Mouse (Mus musculus) right cerebral cortex, postnatal 4 days (tissue): ENCODE measurements around the gene Erg.
A peak's percentile ranks its signal among the peaks of the same experiment; 100 is the strongest.

ENCODE experiments used
- DNase-seq: peaks from one replicate; pipeline ENCODE4 v3.0.0-alpha.2; 2022

Gene Erg

DNA sequence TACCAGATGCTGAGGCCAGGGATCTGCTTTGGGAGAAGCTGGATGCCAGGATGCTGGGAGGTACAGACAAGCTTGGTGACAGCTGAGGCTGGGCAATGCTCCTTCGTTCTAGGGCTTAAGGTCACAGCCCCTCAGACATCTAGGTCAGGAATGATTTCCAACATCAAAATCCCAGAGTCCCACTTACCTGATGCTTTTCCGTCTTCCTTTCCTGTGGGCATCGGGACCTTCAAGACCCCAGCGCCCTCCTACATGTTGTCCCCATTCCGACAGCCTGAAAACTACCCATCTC lies at the start of gene Erg:
Gene Erg (minus strand): TSS at position 283 of the 292 bp plus-strand sequence.
- DNase-seq, result no peak

DNA sequence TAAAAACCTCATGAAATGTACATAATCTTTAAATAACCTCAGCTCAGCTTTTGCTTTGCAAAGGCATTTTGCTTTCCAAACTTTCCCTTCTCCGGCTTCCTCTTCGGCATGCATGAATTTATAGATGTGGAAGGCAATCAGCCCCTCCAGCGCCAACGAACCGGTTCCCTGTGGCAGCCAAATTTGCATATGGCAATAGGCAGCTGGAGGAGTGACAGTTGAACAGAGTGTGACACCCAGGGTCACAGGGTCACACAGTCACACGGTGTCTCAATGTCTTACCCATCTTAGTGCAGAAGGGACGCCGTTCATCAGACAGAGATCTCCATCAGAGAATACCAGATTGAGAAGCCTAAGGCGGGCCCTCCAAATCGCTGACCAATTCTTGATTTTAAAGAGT lies 45.4 kb upstream of the Erg start:
- no peak for DNase-seq

DNA sequence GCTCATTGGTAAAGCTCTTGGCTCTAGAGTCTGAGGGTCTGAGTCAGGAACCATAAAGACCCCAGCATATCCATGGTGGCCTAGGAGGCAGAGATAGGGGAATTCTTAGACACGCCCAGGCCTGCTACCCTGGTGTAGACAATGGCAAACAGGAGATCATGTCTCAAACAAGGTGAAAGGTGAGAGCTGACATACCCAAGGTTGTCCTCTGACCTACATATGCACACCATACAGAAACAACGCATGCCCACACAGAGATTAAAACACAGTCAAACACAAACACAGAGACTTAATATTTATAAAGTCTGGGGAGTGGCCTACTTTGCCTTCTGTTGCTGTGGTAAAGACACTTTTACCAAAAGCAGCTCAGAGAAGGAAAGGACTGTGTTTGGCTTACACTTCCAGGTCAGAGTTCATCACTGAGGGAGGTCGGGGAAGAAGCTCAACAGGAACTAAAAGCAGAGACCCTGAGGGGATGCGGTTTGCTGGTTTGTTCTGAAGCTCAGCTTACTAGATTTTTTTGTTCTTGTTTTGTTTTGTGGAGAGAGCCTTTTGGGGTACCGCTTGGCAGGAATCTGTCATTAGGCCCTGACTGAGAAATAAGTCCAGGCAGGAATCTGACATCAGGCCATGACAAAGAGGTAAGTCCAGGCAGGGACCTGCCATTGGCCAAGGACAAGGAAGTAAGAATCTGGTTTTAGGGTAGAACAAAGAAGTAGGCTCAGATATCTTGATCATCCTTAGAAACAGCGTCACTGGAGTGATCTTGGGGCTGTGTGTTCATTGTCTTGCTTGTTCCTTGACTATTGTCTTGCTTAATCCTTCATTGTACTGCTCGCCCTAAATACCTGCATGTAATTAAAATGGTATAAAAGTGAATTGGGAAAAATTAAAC lies 37.7 kb upstream of the Erg start:
- DNase-seq, result no peak

DNA sequence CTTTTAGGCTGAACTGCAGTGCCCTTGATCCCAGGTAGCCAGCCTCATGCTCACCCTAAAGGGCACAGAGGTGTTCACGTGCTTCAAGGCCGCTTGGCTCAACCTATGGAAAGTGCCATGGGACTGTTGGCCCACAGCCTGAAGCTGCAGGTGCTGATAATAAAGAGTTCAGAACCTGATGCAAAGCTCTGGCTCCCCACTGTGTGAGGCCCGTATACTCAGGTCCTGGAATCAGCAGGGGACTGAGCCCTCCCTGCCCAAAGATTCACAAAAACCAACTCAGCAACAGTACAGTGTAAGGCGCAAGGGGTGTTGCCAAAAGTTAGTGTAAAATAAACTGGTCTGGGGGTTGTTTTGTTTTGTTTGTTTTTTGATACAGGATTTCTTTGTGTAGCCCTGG lies 36.7 kb upstream of the Erg start:
- no peak for DNase-seq

DNA sequence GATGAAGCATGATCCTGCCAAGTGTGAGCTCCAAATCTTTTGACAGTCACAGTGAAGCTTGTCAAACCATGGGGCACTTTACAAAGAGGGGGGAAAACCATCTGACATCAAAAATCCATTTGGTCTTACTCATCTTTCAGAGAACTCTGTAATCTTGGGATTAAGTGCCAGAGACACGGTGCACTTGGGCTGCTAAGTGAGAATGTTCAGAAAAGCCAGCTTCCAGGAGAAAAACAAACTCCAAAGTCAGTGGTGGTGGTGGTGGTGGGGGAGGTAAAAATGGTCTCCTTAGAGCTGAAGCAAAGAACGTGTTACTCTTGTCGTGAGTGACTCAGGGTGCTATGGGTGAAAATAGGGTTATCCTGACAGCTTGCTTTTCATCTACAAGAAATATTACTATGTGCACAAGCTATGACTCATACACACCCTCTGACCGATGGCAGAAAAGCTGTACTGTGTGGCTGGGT lies 33.5 kb upstream of the Erg start:
- DNase-seq, result no peak

DNA sequence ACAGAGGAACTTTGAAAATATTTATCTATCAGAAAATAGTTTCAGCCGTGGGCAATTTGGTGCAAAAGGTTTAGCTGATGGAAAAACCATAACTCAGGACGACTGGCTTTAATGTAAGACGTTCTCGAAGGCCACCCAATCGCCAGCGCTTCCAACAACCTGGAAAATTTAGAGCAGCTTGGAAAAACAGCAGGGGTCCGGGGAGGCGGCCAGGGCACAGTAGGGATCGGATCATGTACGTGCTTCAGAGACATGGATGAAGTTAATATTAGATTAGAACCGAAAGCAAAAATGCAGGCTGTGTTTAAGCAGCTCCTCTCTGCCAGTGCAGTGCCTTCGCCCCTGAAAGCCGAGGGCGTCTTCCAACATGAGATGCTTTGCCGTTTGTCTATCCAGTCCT lies 31.8 kb upstream of the Erg start:
- no peak for DNase-seq

DNA sequence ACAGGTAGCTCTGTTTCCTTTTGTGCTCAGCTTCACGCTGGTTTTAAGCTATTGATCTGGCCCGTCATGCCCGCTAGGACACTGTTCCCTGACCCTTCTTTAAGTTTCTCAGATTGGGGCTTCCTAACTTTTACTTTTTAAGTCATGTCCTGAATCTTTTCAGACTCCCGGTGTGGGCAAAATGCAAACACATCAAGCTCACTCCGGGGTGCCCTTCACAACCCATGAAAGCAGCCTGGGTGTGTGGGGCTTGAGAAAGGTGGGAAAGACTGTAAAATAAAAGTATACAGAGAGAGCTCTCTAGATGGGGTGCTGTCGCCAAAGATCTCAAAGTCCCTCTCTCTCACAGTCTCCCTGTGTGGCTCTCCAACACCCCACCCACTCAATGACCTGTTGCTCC lies 31.3 kb upstream of the Erg start:
- DNase-seq, result no peak

DNA sequence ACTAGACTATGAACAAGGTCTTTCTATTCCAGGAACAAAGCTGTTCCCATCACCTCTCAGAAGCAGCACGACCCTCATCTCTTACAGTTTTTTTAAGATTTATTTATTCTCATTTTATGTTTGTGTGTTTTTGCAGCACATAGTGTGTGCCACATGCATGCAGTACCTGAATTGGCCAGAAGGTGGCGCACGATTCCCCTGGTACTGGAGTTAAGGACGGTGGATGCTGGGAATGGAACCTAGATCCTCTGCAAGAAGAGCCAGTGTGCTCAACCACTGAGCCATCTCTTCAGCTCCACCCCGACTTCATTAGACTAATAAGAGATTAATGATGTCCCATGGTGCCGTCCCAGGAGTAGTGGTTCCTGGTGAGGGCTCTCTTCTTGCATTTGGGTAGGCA lies 29.2 kb upstream of the Erg start:
- peak; percentile 47 for DNase-seq

DNA sequence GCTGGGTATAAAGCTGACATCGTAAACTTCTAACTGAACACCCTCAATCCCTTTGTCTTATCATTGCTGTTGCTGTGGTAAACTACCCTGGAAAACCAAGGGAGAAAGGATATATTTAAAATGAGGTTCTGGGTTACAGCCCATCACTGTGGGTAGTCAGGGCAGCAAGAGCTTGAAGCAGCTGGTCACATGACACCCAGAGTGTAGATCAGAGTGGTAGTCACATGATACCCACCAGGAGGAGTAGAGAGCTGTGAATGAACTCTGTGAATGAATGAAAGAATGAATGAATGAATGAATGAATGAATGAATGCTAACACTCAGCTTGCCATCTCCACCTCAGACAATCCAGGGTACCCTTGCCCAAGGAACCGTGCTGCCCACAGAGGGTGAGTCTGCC lies 28.1 kb upstream of the Erg start:
- DNase-seq, result no peak

DNA sequence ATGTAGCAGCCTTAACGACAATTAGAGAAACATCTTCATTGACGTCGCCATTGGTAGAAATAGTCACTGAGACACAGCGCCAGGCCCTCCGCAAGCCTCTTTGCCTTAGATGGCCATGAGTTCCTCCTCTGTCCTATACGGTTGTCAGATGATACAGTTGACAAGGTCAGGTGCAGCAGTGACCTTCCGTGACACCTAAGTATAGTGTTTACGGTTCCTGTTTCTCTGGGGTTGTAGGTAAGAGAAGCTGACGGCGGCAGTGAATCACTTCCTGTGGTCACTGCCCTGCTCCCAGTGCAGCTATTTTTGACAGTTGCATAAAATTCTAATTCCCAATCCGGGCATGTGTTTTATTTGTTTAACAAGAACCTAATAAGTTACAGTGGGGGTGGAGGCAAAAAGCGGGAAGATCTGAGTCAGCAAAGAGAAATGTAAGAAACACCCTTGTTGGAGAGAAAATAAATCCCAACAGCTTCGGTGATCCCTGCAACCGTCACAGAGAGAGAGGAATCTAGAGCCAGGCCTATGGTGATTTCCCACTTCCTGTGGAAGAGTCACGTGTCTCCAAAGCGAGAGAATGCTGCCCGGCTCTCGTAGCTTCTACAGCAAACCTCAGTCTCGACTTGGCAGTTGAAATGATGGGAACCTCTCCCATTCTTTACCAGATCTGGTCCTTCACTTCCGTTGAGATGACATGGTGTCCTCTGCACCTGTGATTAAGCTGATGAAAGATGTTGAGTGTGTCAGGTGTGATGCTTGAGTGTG lies 25.8 kb upstream of the Erg start:
- no peak for DNase-seq

DNA sequence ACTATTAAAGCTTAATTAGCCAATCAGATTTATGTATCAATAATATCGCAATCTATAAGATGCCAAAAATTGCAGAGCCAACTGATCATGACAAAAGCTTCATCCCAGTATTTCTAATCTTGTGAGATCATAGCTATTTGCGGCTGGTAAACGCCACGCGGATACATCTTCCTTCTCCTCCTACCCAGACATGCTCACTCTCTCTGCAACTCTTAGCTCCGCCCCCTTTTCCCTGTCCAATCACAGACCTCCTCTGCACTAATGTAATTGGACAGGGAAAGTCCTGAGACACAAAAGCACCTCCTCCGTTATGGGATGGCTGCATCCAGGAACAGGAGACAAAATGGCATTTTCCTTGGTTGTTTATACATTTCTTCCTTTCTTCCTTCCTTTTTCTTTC lies 22.2 kb upstream of the Erg start:
- DNase-seq, result no peak

DNA sequence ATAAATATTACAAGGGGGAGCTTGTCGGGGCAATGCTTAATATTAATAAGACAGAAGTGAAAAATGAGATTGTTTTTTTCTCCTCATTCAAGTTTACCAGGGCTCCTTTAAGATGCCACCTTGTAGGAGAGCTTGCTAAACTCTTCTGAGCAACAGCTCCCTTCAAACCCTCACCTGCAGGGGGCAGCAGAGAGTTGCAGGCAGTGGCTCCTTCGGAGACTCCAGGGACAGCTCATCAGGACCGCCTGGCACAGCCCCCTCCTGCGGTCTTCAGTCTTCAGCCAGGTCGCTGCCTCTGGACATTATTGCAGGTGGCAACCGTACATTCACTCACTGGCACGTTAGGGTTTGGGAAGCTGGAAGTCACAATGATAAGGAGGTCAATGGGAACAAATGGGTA lies 18.9 kb upstream of the Erg start:
- DNase-seq, result peak; percentile 79

DNA sequence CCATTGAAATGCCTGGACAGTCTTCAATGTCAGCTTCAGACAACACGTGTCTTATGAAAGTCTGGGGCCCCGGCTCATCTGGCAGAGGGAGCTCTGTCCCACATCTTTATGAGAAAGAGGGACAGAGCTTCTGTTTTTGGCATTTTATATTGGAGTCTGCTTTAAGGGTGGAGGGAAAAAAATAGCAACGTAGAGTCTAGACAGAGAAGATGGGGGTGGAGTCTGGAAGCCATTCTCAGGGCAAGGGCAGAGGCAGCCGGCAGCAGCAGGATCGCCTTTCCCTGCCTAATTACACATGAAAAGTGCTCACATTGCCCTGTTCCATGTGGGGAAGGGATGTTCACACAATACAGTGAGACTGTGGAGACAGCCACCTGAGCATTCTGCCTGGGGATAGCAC lies 16.1 kb upstream of the Erg start:
- DNase-seq, result no peak

DNA sequence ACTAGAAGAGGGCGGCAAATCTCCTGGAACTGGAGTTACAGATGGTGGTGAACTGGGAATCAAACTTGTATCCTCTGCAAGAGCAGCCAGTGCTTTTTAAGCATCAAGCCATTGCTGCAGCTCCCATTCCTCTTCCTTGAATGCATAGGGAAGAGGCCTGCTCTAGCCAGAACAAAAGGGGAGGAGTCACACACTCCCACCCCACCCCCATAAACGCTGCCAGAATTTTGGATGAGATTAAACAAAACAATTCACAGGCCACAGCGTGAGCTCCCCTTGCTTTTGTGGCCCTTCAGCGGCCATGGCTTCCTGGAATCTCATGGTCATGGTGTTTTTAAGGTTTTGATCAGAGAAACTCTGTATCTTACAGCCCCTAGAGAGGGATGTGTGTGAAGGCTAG lies 15.4 kb upstream of the Erg start:
- no peak for DNase-seq

DNA sequence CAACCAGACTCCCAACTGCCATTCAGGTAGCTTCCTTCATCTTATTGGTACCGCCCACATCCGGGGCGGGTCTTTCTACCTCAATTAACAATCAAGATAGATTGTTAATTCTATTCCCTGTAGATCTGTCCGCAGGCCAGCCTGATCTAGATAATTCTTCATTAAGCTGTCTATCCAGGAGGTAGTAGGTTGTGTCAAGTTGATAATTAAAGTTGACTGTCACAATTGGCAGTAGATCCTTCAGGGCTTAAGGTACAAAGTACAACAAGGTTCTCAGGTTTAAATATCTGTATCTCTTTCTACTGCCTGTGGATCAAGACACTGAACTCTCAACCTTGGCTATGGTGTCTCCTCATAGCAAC lies 14.8 kb upstream of the Erg start:
- DNase-seq, result no peak

DNA sequence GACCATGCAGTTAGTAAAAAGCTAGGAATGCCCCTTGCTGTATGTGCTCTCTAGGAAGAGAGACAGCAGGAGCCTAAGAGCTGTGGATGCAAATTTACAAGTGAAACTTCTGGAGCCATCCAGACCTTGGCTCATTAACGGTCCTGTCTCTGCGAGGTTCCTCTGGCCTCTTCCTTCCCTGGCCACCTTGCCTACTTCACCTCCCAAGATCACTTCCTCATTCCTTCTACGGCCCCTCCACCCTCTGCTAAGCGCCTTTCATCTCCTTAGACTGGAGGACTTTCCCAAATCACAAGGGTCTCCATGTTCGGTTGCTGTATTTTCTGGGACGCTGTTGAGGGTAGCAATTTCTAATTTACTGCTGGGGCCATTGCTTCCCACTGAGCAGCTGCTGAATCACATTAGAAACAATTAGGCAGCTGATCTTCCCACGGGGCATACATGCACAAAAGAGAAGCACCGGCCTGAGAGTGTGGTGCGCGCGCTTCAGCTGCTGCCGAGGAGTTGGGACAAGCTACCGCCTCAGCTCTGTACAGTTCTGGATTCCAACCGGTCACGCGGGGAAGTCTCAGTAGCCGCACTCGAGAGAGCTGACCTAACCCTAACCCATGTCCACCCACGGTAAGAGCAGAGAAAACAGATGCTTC lies 14.3 kb upstream of the Erg start:
- no peak for DNase-seq

DNA sequence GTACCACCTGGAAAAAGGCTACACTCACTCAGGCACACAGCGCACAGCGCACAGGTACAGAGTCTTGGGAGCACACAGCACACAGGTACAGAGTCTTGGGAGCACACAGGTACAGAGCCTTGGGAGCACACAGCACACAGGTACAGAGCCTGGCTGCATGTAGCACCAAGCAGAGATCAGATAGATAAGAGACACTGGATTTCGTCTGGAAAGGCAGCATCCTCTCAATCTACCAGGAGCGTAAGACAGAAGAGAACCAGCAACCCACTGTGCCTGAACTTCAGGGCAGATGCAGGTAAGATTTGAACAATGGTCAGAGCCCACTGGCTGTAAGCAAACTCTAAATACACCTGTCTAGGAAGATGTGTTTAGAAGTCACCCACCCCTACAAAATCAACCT lies 12.5 kb upstream of the Erg start:
- DNase-seq, result no peak

DNA sequence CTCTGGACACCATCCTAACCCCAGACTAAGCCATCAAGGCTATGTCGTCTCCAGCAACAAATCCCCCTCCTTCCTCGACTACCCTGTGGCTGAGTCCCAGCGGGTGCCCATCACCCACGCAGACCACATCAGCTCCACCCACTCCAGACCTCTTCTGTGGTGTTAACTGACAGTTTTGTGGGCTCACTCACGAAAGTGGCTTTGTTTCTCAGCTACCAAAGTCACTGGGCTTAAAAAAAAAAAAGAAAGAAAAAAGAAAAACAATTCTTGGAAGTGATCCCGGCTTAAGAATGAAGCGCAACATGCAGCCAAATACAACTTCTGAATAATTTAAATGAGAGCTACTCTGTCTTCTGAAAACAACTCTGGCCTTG lies 11.2 kb upstream of the Erg start:
- DNase-seq, result no peak

DNA sequence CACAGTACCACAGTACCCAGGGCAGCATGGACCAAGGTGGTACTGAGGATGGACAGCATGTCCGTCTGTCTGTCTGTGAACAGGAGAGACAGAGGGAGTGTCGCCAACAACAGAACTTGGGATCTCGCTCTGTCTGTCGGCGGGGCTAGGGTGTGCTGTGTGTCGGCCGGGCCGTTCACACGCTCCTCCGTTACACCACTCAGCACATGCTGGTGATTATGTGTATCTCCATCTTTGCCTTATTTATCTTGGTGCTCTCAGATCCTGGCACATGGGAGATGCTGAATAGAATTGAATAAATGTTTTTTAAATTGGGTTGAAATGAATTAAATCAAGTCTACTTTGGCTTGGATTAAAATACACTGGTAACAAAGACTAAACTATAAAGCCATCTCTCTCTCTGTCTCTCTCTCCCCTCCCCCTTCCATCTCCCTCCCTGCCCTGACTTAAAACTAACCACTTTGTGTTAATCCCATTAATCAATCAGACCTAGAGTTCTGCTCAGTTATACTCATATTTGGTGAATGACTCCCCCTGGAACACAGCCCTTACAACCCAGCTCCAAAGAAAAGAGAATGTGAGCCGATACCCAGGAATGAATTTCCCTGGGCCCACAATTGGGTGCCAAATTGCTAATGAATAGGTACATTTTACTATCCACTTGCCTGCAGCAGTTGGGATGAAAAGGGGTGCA lies 10.6 kb upstream of the Erg start:
- DNase-seq, result no peak

DNA sequence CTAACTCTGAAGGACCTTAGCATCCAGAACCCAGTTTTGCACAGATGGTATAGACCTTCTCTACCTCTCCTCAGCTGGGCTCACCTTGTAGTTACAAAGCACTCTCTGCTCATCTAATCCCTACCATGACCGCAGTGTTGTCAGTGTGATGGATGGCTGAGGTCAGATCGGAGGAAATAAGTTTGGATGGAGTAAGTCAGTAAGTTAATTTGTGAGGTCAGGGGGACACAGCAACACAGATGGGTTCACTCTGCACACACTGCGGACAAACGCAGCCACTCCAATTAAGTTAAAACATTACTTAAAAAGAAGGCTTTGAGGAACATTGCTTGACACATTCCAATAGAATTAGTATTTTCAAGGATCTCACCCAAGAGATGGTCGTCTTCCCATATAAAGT lies 2.5 kb upstream of the Erg start:
- DNase-seq, result no peak

DNA sequence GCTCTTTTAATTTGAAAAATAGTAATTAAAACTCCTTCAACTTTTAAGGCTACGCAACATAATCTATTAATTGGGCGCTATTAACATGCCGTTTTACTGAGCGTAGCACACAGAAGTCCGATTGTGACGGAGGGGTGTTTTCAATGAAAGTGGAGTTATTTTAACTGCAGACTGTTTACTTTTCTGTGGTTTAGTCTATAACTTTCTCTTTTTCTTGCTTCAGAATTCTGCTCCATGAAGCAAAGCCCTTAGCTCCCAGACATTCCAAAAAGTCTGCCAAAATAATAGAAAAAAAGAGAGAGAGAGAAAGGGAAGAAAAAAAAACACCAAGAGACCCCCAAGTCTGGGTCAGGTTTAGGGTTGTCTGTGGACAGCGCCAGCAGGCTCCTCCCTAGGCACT lies 333 bp upstream of the Erg start:
- DNase-seq, result no peak

DNA sequence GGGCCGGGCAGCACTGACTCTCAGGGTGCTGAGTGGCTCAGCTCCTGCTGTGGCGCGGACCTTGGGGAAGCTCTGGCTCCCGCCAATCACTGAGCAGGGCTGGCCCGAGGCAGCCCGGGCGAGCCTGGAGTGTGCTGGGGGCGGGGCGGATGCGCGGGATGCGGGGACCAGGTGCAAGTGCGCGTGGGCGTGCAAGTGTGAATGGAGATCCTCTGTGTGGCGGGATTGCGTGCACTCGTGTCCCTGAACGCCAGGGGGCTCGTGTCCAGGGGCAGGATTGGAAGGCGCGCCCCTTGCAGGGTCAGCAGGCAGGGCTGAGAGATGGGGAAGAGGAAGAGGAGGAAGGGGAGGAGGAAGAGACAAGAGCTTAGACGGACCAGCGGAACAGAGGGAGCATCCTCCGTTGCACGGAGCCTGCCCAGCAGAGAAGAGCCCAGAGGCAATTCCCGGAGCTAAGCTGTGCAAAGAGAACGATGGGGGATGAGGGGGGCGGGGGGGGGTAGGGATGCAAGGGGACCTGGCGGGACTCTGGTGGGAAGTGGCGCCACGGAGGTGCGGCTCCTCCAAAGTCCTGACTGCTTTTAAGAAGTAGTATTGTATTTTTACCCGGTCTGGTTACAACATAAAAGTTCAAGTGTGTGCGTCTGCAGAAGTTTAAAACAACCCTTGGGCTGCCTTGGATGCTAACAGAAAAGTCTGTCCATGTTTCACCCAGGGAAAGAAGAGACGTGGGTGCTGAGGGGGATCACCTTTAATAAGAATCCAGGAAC lies 667 bp downstream of the Erg start:
- peak; percentile 43 for DNase-seq
